Mouse (Mus musculus): Measurements from ENCODE around the gene Slc9a8.

DNA sequence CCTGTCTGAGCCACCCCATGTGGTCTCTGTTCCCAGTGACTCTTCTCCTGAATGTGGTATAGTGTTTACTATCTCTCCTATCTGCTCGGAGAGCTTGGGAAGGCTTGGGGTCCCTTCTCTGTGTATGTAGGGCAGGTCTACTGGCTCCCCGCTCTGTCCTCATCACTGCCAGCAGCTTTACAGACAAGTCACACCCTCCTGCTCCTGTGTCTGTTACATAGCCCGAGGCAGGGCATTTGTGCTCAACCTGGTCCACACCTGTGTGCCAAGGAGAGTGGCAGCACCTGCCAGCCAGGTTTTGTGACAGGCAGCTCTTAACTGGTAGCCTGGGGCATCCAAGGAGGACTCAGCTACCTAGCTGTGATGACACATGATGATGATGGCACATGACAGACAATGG lies 49.1 kb downstream of the Slc9a8 start:
- TF ChIP-seq E2F4 (IDR thresholded peaks at IDR 0.05; ENCODE audit: insufficient read depth) (no peak), POLR2A (IDR thresholded peaks at IDR 0.05; ENCODE audit: insufficient read length, low read depth) (no peak), MAX (IDR thresholded peaks at IDR 0.05; ENCODE audit: low read depth) (no peak), TCF12 (IDR thresholded peaks at IDR 0.05; ENCODE audit: insufficient read depth, poor library complexity, severe bottlenecking) (no peak), MYOG (IDR thresholded peaks at IDR 0.05; ENCODE audit: control insufficient read depth in 1 of 3, insufficient read depth in 1 of 3, insufficient read length in 2 of 3, low read depth in 2 of 3) (no peak), REST (IDR thresholded peaks at IDR 0.05; ENCODE audit: insufficient read depth, insufficient read length) (no peak), USF1 (IDR thresholded peaks at IDR 0.05; ENCODE audit: low read depth) (no peak), CEBPB (IDR thresholded peaks at IDR 0.05; ENCODE audit: insufficient read depth, poor library complexity, severe bottlenecking) (no peak), TCF3 (IDR thresholded peaks at IDR 0.05; ENCODE audit: insufficient read length, low read depth) (no peak), SRF (IDR thresholded peaks at IDR 0.05; ENCODE audit: control insufficient read depth, insufficient read length, low read depth) (no peak), MYOD1 (IDR thresholded peaks at IDR 0.05; ENCODE audit: control insufficient read depth in 1 of 3, insufficient read length in 2 of 3, low read depth in 2 of 3) (no peak), POLR2AphosphoS2 (IDR thresholded peaks at IDR 0.05; ENCODE audit: insufficient read length, low read depth) (no peak)

Measured in myocyte (in vitro differentiated cells).